Mouse (Mus musculus) heart, adult 9 months (tissue): ENCODE results near the gene Arglu1.

Source experiments
- DNase-seq, 2 experiments: peaks; one replicate each; pipeline ENCODE4 v3.0.0; 2022; ENCODE audit warnings: low spot score in 2 of 2

Arglu1 gene

GRCm38 (mm10) chr8:8658426-8659224 lies 31.7 kb downstream of the Arglu1 start:
- DNase-seq = peak; percentile 80 to 82

DNA sequence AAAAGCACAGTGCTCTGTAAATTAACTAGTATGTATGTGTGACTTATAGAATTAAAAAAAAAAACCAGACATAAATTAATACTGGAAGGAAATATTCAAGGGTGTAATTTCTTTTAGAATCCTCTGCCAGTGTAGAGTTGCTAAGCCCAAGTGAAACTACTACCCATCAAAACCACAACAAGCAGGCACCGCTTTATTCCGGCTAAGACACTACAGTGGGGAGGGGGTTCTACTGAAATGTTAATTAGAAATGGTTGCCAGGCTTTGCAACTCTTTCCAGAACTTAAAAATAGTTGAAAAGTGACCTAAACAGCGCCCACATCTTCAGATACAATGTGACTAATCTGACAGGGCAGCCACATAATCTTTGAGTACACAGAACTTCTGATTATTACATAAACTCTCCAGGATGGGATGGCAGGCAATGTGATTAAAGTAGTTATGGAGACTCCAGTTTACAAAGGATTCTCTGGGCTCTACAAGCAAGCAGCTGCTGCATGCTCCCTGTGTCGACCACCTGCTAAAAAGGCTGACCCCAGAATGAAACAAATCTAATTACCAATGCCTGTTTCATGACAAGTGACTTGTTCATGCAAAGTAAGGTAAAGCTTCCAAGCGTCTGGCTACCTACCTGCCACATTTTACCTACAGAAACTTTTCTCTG lies 32.5 kb downstream of the Arglu1 start:
- DNase-seq = no peak

- no peak for DNase-seq
Observed at GRCm38 (mm10) chr8:8656578-8657441, 33.5 kb downstream of the Arglu1 start.

DNA sequence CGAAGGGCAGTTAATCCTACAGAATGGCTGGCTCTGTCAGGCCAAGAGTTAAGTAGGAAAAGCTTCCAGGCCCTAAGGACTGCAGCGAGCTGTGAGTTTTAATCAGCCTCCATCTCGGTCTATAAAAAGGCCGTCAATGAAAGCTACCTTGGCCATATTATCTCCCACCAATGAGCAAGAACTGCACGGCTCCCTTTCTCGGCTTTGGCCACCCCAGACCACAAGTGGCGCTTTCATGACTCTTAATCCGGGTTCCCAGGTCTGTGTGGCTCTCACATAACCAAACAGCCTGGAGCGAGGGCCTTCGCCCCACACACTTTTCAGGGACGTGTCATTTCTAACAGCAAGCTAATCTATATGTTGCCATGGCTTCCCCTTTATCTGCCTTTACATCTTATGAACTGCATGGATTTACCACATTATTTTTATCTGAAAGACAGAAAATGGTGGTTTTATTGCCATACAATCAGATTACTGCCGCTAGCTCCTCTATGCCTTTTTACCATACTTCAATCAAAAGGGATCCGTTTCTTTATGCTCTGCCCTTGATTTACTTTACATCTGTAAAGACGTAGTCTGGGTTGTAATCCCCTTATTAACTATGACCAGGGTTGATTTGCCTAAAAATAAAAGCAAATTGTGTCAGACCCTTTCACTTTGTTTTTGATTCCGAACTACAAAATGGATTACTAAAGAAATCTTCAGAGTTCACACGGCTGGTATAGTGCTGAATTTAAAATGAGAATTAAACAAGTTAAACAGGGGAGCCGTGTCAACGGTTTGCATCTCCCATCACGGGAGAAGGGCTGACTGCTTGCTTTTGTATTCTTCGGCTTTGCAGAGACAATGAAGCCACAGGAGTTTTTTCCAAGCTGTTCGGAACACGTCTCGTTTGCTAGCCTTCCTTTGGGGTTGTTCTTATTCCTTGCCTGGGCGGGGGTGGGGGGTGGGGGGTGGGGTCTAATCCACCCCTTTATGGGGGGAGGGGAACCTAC lies 34.7 kb downstream of the Arglu1 start:
- DNase-seq = no peak

GRCm38 (mm10) chr8:8653906-8654489 lies 36.3 kb downstream of the Arglu1 start:
- no peak for DNase-seq

- no peak for DNase-seq
Observed at GRCm38 (mm10) chr8:8653343-8653742, 37.0 kb downstream of the Arglu1 start.

- no peak for DNase-seq
Observed at GRCm38 (mm10) chr8:8652388-8652787, 37.9 kb downstream of the Arglu1 start.

GRCm38 (mm10) chr8:8649944-8650343 lies 40.4 kb downstream of the Arglu1 start:
- peak in 1 of 2 experiments; percentile 24 for DNase-seq

DNA sequence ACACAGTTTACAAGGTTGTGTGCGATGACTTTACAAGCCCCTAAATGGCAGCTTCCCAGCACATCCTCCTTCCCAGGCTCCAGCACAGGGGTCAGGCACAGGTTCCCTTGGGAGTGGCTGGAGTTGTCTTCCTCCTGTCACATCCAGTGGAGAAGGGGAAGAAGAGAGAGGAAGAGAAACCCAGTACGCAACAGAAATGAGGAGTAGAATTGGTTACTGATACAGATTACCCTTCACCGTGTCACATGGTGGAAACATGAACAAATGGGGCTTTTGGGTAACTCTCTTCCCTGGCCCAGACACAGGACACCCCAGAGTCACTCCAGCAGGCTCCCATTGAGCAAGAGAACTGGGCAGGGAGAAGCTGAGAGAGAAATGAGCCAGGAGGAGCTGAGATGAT lies 40.8 kb downstream of the Arglu1 start:
- DNase-seq = peak in 1 of 2 experiments; percentile 34

- DNase-seq = no peak
Observed at GRCm38 (mm10) chr8:8648686-8649085, 41.6 kb downstream of the Arglu1 start.

DNA sequence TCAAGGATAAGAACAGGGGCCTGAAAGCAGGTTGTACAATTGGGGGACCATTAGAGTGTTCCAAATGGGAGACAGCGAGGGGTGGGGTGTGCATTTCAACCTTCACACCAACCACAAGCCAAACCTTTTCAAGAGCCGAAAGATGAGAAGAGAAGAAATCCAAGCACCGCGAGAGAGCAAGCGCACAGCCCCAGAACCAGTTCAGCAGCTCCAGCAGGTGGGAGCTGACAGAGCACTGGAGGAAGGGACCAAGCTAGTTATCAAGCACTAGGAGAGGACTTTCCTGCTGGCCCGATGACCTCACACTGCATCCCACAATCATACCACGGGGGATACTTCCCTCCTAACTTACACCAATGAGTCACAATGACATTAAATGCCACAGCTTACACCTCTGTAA lies 42.5 kb downstream of the Arglu1 start:
- no peak for DNase-seq

DNA sequence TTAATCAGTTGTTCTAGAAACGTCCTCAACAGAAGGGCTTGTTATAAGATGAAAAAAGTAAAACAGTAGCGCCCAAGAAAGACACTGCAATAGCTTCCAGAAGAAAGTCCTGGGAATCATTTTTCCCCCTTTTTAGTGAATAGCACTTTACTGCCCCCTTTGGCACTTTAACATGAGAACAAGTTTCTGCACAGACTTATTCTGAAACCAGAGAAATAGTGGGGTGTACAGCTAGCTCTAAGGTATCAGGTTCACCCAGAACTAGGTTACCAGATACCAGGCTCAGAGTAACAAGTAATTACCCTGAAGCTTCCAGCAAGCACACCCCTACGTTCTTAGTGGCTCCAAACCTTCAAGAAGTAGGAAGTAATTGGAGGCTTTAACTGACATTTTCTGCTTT lies 43.0 kb downstream of the Arglu1 start:
- DNase-seq = no peak

DNA sequence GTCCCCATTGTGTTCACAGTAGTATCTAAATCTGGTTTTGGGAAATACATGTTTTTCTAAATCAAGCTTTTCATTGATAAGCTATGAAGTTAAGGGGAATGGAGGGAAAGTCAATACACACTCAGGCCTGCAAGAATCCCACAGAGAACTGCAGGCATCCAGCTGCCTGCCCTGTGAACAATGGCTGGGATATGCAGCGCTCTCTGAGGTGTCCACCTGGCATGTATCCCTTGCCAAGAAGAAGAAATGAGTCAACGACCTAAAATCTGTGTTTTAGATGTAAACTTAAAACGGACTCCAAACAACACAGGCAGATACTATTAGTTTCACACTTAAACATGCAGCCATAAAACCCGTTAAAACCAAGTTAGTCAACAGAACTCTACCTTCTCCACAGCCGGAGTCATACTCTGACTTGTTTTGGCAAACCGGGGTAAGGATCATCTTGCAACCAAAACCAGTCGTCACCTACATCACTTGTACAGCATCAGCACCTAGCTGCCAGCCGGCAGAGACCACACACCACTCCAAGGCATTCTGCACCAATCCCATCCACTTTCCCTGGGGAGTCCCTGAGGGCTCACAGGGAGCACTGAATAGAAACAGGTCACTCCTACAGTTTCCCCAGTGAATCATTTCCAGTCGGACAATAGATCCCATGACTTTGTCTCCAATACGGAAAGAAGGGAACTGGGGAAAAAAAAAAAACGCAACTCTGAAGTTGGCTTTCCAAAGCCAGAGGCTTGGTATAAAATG lies 46.0 kb downstream of the Arglu1 start:
- no peak for DNase-seq

- no peak for DNase-seq
Observed at GRCm38 (mm10) chr8:8640264-8640588, 50.1 kb downstream of the Arglu1 start.

- no peak for DNase-seq
Observed at GRCm38 (mm10) chr8:8639569-8640263, 50.6 kb downstream of the Arglu1 start.

- DNase-seq = no peak
Observed at GRCm38 (mm10) chr8:8631394-8631793, 58.9 kb downstream of the Arglu1 start.

DNA sequence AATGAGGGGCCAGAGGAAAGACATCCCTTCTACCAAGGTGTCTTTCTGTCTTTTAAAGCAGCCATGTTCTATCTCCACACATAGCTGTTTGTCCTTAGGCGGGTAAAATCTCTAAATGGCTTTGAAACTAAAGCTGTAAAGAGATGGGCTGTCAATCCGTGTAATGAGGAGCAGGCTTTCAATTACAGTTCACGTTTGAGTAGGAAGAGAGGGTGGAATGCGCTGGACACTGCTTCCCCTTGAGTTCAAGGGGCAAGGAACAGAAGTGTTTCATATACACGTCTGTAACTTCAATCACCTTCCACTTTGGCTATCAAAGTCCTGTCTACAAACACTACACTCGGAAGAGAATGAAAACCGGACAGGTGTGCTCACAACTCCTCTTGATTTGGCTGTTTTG lies 66.3 kb downstream of the Arglu1 start:
- DNase-seq = no peak

- DNase-seq = peak; percentile 70 to 85
Observed at GRCm38 (mm10) chr8:8623486-8623885, 66.8 kb downstream of the Arglu1 start.

DNA sequence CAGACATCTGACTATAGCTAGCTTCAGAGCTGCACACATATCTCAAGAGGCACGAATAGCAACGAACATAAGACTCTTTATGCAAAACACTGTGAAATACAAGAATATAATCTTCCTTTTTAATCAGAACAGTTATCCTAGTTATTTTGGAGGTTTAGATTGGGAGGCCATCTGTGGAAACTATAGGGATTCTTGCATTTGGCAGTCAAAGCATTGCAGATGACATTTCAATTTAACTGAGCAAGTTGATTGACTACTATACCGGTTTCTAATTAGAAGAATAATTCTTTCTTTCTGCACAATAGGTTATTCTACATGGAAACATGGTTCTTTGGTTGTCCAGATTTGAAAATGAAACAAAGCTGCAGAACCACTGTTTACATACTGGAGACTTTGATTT lies 67.8 kb downstream of the Arglu1 start:
- no peak for DNase-seq

- DNase-seq = no peak
Observed at GRCm38 (mm10) chr8:8622031-8622430, 68.3 kb downstream of the Arglu1 start.
